ENCODE assay signal across 8 mouse cellular contexts in the genomic region with DNA sequence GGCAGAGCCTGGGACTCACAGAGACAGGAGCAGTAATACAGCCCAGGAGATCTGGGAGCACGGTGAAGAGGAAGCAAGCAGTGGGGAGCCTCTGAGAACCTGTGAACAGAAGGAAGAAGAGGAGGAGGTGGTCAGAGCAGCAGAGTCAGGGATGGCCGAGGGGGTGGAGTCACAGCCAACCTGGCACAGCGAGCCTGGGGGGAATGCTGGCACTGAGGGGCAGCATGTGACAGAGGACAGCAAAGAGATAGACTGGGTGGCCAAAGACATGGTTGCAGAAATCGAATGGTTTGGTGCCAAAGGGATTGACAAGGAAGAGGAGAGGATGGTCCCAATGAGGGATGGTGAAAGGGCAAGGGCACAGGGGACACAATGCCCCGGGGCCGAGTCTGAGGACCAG. TPM values are rescaled to one million over a fixed set of nuclear protein-coding genes. Genes with fewer than 3 reads are reported as not detected.
DNase-seq lines count a peak whose midpoint lies in the region; ATAC-seq and TF ChIP-seq lines count a peak whose summit lies in the region.

A gene (minus strand): TSS at position 101 of the 400 bp plus-strand sequence.

- H3K4me1 ChIP-seq in lung, postnatal 0 days (ENCODE audit: insufficient read depth, low read depth, low read length) = no peaks in the 10 kb centered on the region; the same call in 1 of the 2 replicates
- 0 out of 2 replicates have a peak, but pooled peaks cover 10% of the 10 kb centered on the region for H3K4me1 ChIP-seq in embryonic facial prominence, embryonic 12.5 days
- H3K4me1 ChIP-seq in limb, embryonic 15.5 days = peaks cover 25% of the 10 kb centered on the region
- no peaks in the 10 kb centered on the region for H3K4me1 ChIP-seq in stomach, postnatal 0 days (replicated peaks; ENCODE audit: control insufficient read depth, insufficient read depth)

- no peaks in the 10 kb centered on the region for H3K27me3 ChIP-seq in lung, postnatal 0 days (replicated peaks; ENCODE audit: insufficient read depth, low read length)
- peaks cover 12% of the 10 kb centered on the region; the same call in 1 of the 2 replicates for H3K27me3 ChIP-seq in embryonic facial prominence, embryonic 12.5 days
- peaks cover 8% of the 10 kb centered on the region; the same call in 1 of the 2 replicates for H3K27me3 ChIP-seq in limb, embryonic 15.5 days
- no peaks in the 10 kb centered on the region for H3K27me3 ChIP-seq in stomach, postnatal 0 days (ENCODE audit: control insufficient read depth, insufficient read depth, low read length)

- H3K9me3 ChIP-seq in lung, postnatal 0 days (ENCODE audit: low read length) = no peaks in the 10 kb centered on the region
- no peaks in the 10 kb centered on the region for H3K9me3 ChIP-seq in embryonic facial prominence, embryonic 12.5 days
- H3K9me3 ChIP-seq in limb, embryonic 15.5 days = no peaks in the 10 kb centered on the region
- no peaks in the 10 kb centered on the region for H3K9me3 ChIP-seq in stomach, postnatal 0 days (ENCODE audit: control insufficient read depth, low read length)

- TF ChIP-seq CTCF in lung, postnatal 0 days (IDR thresholded peaks at IDR 0.05) = no peak
- TF ChIP-seq CTCF in stomach, postnatal 0 days (IDR thresholded peaks at IDR 0.05; ENCODE audit: low read depth) = no peak

- no peak within 1 kb of the TSS for H3K4me3 ChIP-seq in lung, postnatal 0 days (ENCODE audit: low read depth, low read length)
- H3K4me3 ChIP-seq in embryonic facial prominence, embryonic 12.5 days = no peak within 1 kb of the TSS
- no peak within 1 kb of the TSS for H3K4me3 ChIP-seq in limb, embryonic 15.5 days
- H3K4me3 ChIP-seq in stomach, postnatal 0 days (ENCODE audit: low read depth, low read length) = no peak within 1 kb of the TSS

- no peaks in the 10 kb centered on the region for H3K36me3 ChIP-seq in lung, postnatal 0 days (ENCODE audit: insufficient read depth, low read length)
- no peaks in the 10 kb centered on the region for H3K36me3 ChIP-seq in embryonic facial prominence, embryonic 12.5 days
- H3K36me3 ChIP-seq in limb, embryonic 15.5 days = 0 out of 2 replicates have a peak, but pooled peaks cover 4% of the 10 kb centered on the region
- no peaks in the 10 kb centered on the region for H3K36me3 ChIP-seq in stomach, postnatal 0 days (ENCODE audit: control insufficient read depth, insufficient read depth, low read length)

- DNase-seq in lung, postnatal 0 days (ENCODE audit: low spot score) = no peak
- no peak for DNase-seq in lung, postnatal 25 days (ENCODE audit: low spot score)
- no peak for DNase-seq in stomach, postnatal 0 days (ENCODE audit: low spot score)
- DNase-seq in T-cell, adult 2 months (ENCODE audit: low spot score) = no peak
- DNase-seq in thymus, postnatal 4 days = no peak

- H3K9ac ChIP-seq in lung, postnatal 0 days (replicated peaks; ENCODE audit: low read depth) = no peak within 1 kb of the TSS
- H3K9ac ChIP-seq in embryonic facial prominence, embryonic 12.5 days = no peak within 1 kb of the TSS
- no peak within 1 kb of the TSS for H3K9ac ChIP-seq in limb, embryonic 15.5 days
- H3K9ac ChIP-seq in stomach, postnatal 0 days (ENCODE audit: low read length) = no peak within 1 kb of the TSS

- no peak for ATAC-seq in lung, postnatal 0 days
- no peak for ATAC-seq in embryonic facial prominence, embryonic 12.5 days (ENCODE audit: insufficient number of reproducible peaks, insufficient read depth, low FRiP score, low TSS enrichment)
- no peak for ATAC-seq in hematopoietic stem cell, adult 5-6 weeks (replicated peaks in 1 of 2; ENCODE audit: insufficient read depth in 1 of 2, low FRiP score in 2 of 2, low TSS enrichment in 1 of 2, low read depth in 1 of 2, poor library complexity in 2 of 2, severe bottlenecking in 2 of 2)
- no peak for ATAC-seq in limb, embryonic 15.5 days (ENCODE audit: insufficient number of reproducible peaks, low FRiP score, low TSS enrichment, low read depth)
- ATAC-seq in stomach, postnatal 0 days (ENCODE audit: low FRiP score, low TSS enrichment) = no peak

- 0 out of 2 replicates have a peak within 1 kb of the TSS, but pooled peaks have one; percentile 3 for H3K4me2 ChIP-seq in lung, postnatal 0 days (replicated peaks; ENCODE audit: low read depth, low read length)
- H3K4me2 ChIP-seq in embryonic facial prominence, embryonic 12.5 days (replicated peaks) = no peak within 1 kb of the TSS
- no peak within 1 kb of the TSS for H3K4me2 ChIP-seq in limb, embryonic 15.5 days
- no peak within 1 kb of the TSS for H3K4me2 ChIP-seq in stomach, postnatal 0 days (replicated peaks; ENCODE audit: low read depth)

- 69% methylated on average over 6 of the region's 6 CpGs for WGBS in lung, postnatal 0 days
- WGBS in embryonic facial prominence, embryonic 12.5 days = 70% methylated on average over 6 of the region's 6 CpGs
- WGBS in limb, embryonic 15.5 days = 69% methylated on average over 6 of the region's 6 CpGs
- WGBS in stomach, postnatal 0 days = 67% methylated on average over 6 of the region's 6 CpGs

- H3K27ac ChIP-seq in lung, postnatal 0 days (ENCODE audit: low read length) = peak within 1 kb of the TSS; percentile 26; the same call in 1 of the 2 replicates
- no peak within 1 kb of the TSS for H3K27ac ChIP-seq in embryonic facial prominence, embryonic 12.5 days
- no peak within 1 kb of the TSS for H3K27ac ChIP-seq in limb, embryonic 15.5 days
- no peak within 1 kb of the TSS for H3K27ac ChIP-seq in stomach, postnatal 0 days (replicated peaks)

- no peak for TF ChIP-seq EP300 in lung, postnatal 0 days (IDR thresholded peaks at IDR 0.05)
- no peak for TF ChIP-seq EP300 in stomach, postnatal 0 days (optimal IDR thresholded peaks at IDR 0.05)

RNA-seq across cellular contexts. Expression of the gene that starts here (rescaled TPM):
- polyA plus RNA-seq in lung, postnatal 0 days (2015; fragmentation: Nextera tagmentation; extraction: Ambion mirVana) = 33.0 and 38.3 TPM in 2 replicates
- polyA plus RNA-seq in embryonic facial prominence, embryonic 12.5 days (2016; fragmentation: Nextera tagmentation; extraction: Ambion mirVana) = 33.3 and 34.4 TPM in 2 replicates
- total RNA-seq in hematopoietic stem cell, adult 5-6 weeks (2017) = 26.1 and 57.4 TPM in 2 replicates
- 32.7 and 37.7 TPM in 2 replicates for polyA plus RNA-seq in limb, embryonic 15.5 days (2015; fragmentation: Nextera tagmentation; extraction: Ambion mirVana)
- 17.2 and 17.7 TPM in 2 replicates for polyA plus RNA-seq in stomach, postnatal 0 days (2015; fragmentation: Nextera tagmentation; extraction: Ambion mirVana)
